ENCODE assay signal across 21 mouse cellular contexts in the genomic region with DNA sequence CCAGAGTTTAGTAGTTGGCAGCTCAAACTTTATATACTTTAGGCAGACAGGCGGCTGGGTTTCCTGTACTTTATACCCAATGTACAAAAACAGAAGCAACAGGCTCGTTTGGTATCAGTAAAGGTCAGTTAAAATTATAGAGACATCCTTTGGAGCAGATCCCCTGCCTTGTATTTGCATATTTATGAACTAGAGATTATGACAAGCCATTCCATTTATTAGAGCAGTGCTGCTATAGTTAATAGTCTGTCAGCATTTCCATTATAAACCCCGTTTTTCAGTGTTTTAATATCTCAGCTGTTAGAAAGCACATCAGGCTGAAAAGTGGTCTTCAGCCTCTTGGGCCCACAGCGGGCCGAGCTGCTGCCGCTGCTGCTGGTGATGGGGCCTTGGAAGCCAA.
A peak's percentile ranks its signal among the peaks of the same experiment; 100 is the strongest.
DNase-seq lines count a peak whose midpoint lies in the region; ATAC-seq lines count a peak whose summit lies in the region.
"Had no signal": no experiment of that assay in that cellular context is flagged by ENCODE, and none has a peak within 500 bp of the region (broad histone marks: within the 10 kb centered on the region; RNA-seq: fewer than 3 reads in every experiment).

No protein-coding gene starts in this region.

- peaks cover 22% of the 10 kb centered on the region for H3K4me1 ChIP-seq in forebrain, embryonic 14.5 days (ENCODE audit: control insufficient read depth, insufficient read depth, low read length)
- H3K4me1 ChIP-seq in forebrain, embryonic 11.5 days (replicated peaks; ENCODE audit: control insufficient read depth, insufficient read depth, low read length): peaks cover 6% of the 10 kb centered on the region; the same call in 1 of the 2 replicates
- H3K4me1 ChIP-seq in hindbrain, embryonic 14.5 days (replicated peaks; ENCODE audit: control insufficient read depth, insufficient read depth, low read length): peaks cover 4% of the 10 kb centered on the region; the same call in 1 of the 2 replicates
- no peaks in the 10 kb centered on the region; the same call in 1 of the 2 replicates for H3K4me1 ChIP-seq in hindbrain, embryonic 10.5 days (replicated peaks)
- H3K4me1 ChIP-seq in midbrain, embryonic 13.5 days (replicated peaks): peaks cover 10% of the 10 kb centered on the region
- H3K4me1 ChIP-seq in midbrain, embryonic 10.5 days: no peaks in the 10 kb centered on the region
- H3K4me1 ChIP-seq: embryonic facial prominence, embryonic 15.5 days; heart, embryonic 13.5 days; liver, embryonic 12.5 days; stomach, embryonic 15.5 days had no signal

- H3K27me3 ChIP-seq in forebrain, embryonic 14.5 days (replicated peaks; ENCODE audit: control insufficient read depth, insufficient read depth, low read length): no peaks in the 10 kb centered on the region
- H3K27me3 ChIP-seq in forebrain, embryonic 11.5 days (ENCODE audit: control insufficient read depth, insufficient read depth, low read length): no peaks in the 10 kb centered on the region
- H3K27me3 ChIP-seq in hindbrain, embryonic 14.5 days (ENCODE audit: control insufficient read depth, insufficient read depth, low read length): no peaks in the 10 kb centered on the region
- no peaks in the 10 kb centered on the region for H3K27me3 ChIP-seq in hindbrain, embryonic 10.5 days (ENCODE audit: insufficient read depth, poor library complexity, severe bottlenecking)
- no peaks in the 10 kb centered on the region for H3K27me3 ChIP-seq in midbrain, embryonic 13.5 days
- no peaks in the 10 kb centered on the region for H3K27me3 ChIP-seq in midbrain, embryonic 10.5 days (ENCODE audit: low read depth, poor library complexity, severe bottlenecking)
- H3K27me3 ChIP-seq: embryonic facial prominence, embryonic 15.5 days; heart, embryonic 13.5 days; kidney, embryonic 15.5 days; liver, embryonic 12.5 days; midbrain, embryonic 12.5 days; stomach, embryonic 15.5 days had no signal

- no peaks in the 10 kb centered on the region for H3K9me3 ChIP-seq in forebrain, embryonic 14.5 days (replicated peaks; ENCODE audit: control insufficient read depth, low read length)
- no peaks in the 10 kb centered on the region for H3K9me3 ChIP-seq in forebrain, embryonic 11.5 days (ENCODE audit: control insufficient read depth, low read length)
- no peaks in the 10 kb centered on the region for H3K9me3 ChIP-seq in hindbrain, embryonic 14.5 days (ENCODE audit: control insufficient read depth, low read length)
- H3K9me3 ChIP-seq in hindbrain, embryonic 10.5 days: no peaks in the 10 kb centered on the region
- H3K9me3 ChIP-seq in midbrain, embryonic 13.5 days: no peaks in the 10 kb centered on the region
- H3K9me3 ChIP-seq in midbrain, embryonic 10.5 days (replicated peaks): no peaks in the 10 kb centered on the region
- H3K9me3 ChIP-seq: embryonic facial prominence, embryonic 15.5 days; heart, embryonic 13.5 days; kidney, embryonic 15.5 days; liver, embryonic 12.5 days; midbrain, embryonic 12.5 days; stomach, embryonic 15.5 days had no signal

- 63% methylated on average over 6 of the region's 6 CpGs for WGBS in forebrain, embryonic 14.5 days
- 79% methylated on average over 6 of the region's 6 CpGs for WGBS in forebrain, embryonic 11.5 days
- WGBS in hindbrain, embryonic 14.5 days: 48% methylated on average over 6 of the region's 6 CpGs
- 81% methylated on average over 6 of the region's 6 CpGs for WGBS in hindbrain, embryonic 10.5 days
- WGBS in midbrain, embryonic 13.5 days: 63% methylated on average over 6 of the region's 6 CpGs
- 88% methylated on average over 6 of the region's 6 CpGs for WGBS in midbrain, embryonic 10.5 days

- no peak for DNase-seq in forebrain, embryonic 14.5 days (ENCODE audit: low spot score)
- no peak for DNase-seq in forebrain, embryonic 11.5 days (ENCODE audit: low spot score)
- no peak for DNase-seq in hindbrain, embryonic 14.5 days (ENCODE audit: low spot score)
- no peak for DNase-seq in hindbrain, embryonic 10.5 days (ENCODE audit: low spot score)
- no peak for DNase-seq in midbrain, embryonic 10.5 days (ENCODE audit: low spot score)
- no peak for DNase-seq in thymus, postnatal 36 days
- DNase-seq: embryo, embryonic 11 days; gastrocnemius, postnatal 14 days; kidney, adult 11 months; kidney, postnatal 36 days; lung, adult 18-20 months; lung, postnatal 10 days; thymus, postnatal 4 days had no signal

- H3K27ac ChIP-seq in forebrain, embryonic 14.5 days (ENCODE audit: low read depth, low read length): no peak overlapping the region
- no peak overlapping the region for H3K27ac ChIP-seq in forebrain, embryonic 11.5 days (ENCODE audit: low read depth, low read length)
- 0 out of 2 replicates have a peak overlapping the region, but pooled peaks have one; percentile 9 for H3K27ac ChIP-seq in hindbrain, embryonic 14.5 days
- no peak overlapping the region for H3K27ac ChIP-seq in hindbrain, embryonic 10.5 days
- H3K27ac ChIP-seq in midbrain, embryonic 13.5 days: no peak overlapping the region
- H3K27ac ChIP-seq in midbrain, embryonic 10.5 days (replicated peaks): no peak overlapping the region
- H3K27ac ChIP-seq: embryonic facial prominence, embryonic 15.5 days; heart, embryonic 13.5 days; kidney, embryonic 15.5 days; left cerebral cortex, adult 2 months; liver, embryonic 12.5 days; midbrain, embryonic 12.5 days; stomach, embryonic 15.5 days had no signal

- no peaks in the 10 kb centered on the region for H3K36me3 ChIP-seq in forebrain, embryonic 14.5 days (ENCODE audit: control insufficient read depth, insufficient read depth, low read length)
- H3K36me3 ChIP-seq in forebrain, embryonic 11.5 days (ENCODE audit: control insufficient read depth, insufficient read depth, low read length): no peaks in the 10 kb centered on the region
- no peaks in the 10 kb centered on the region for H3K36me3 ChIP-seq in hindbrain, embryonic 14.5 days (replicated peaks; ENCODE audit: control insufficient read depth, insufficient read depth)
- no peaks in the 10 kb centered on the region for H3K36me3 ChIP-seq in hindbrain, embryonic 10.5 days
- H3K36me3 ChIP-seq in midbrain, embryonic 13.5 days: no peaks in the 10 kb centered on the region
- H3K36me3 ChIP-seq in midbrain, embryonic 10.5 days: no peaks in the 10 kb centered on the region
- H3K36me3 ChIP-seq: embryonic facial prominence, embryonic 15.5 days; heart, embryonic 13.5 days; kidney, embryonic 15.5 days; liver, embryonic 12.5 days; midbrain, embryonic 12.5 days; stomach, embryonic 15.5 days had no signal

- no peak overlapping the region for H3K4me2 ChIP-seq in forebrain, embryonic 14.5 days (ENCODE audit: low read length)
- no peak overlapping the region for H3K4me2 ChIP-seq in forebrain, embryonic 11.5 days (ENCODE audit: low read depth, low read length, severe bottlenecking)
- H3K4me2 ChIP-seq in hindbrain, embryonic 14.5 days (replicated peaks): no peak overlapping the region
- no peak overlapping the region for H3K4me2 ChIP-seq in midbrain, embryonic 13.5 days (replicated peaks)
- H3K4me2 ChIP-seq: embryonic facial prominence, embryonic 15.5 days; heart, embryonic 13.5 days; kidney, embryonic 15.5 days; liver, embryonic 12.5 days; midbrain, embryonic 12.5 days; stomach, embryonic 15.5 days had no signal

- no peak overlapping the region for H3K4me3 ChIP-seq in forebrain, embryonic 14.5 days (ENCODE audit: low read depth, low read length)
- no peak overlapping the region for H3K4me3 ChIP-seq in forebrain, embryonic 11.5 days (ENCODE audit: low read depth, low read length)
- no peak overlapping the region for H3K4me3 ChIP-seq in hindbrain, embryonic 14.5 days (replicated peaks; ENCODE audit: low read length)
- no peak overlapping the region for H3K4me3 ChIP-seq in hindbrain, embryonic 10.5 days
- no peak overlapping the region for H3K4me3 ChIP-seq in midbrain, embryonic 13.5 days (replicated peaks)
- H3K4me3 ChIP-seq in midbrain, embryonic 10.5 days: no peak overlapping the region
- H3K4me3 ChIP-seq: embryonic facial prominence, embryonic 15.5 days; heart, embryonic 13.5 days; kidney, embryonic 15.5 days; left cerebral cortex, adult 2 months; liver, embryonic 12.5 days; midbrain, embryonic 12.5 days; stomach, embryonic 15.5 days had no signal

- peak; percentile 18; the same call in 1 of the 2 replicates for ATAC-seq in forebrain, embryonic 14.5 days
- ATAC-seq in forebrain, embryonic 11.5 days (replicated peaks; ENCODE audit: low FRiP score): no peak
- no peak for ATAC-seq in hindbrain, embryonic 14.5 days (ENCODE audit: low FRiP score)
- ATAC-seq in midbrain, embryonic 13.5 days: peak; percentile 56; the same call in 1 of the 2 replicates
- ATAC-seq: liver, embryonic 12.5 days had no signal

- H3K9ac ChIP-seq in forebrain, embryonic 14.5 days (ENCODE audit: low read length): no peak overlapping the region
- no peak overlapping the region for H3K9ac ChIP-seq in forebrain, embryonic 11.5 days (ENCODE audit: low read length)
- H3K9ac ChIP-seq in hindbrain, embryonic 14.5 days: no peak overlapping the region
- H3K9ac ChIP-seq in midbrain, embryonic 13.5 days (replicated peaks): no peak overlapping the region
- H3K9ac ChIP-seq: embryonic facial prominence, embryonic 15.5 days; heart, embryonic 13.5 days; kidney, embryonic 15.5 days; liver, embryonic 12.5 days; midbrain, embryonic 12.5 days; stomach, embryonic 15.5 days had no signal

Comparison
In these comparisons a context has a peak if more than half of its experiments do, and no peak if none do; other contexts are left out.
1. ATAC-seq: peak in forebrain, embryonic 14.5 days (single experiment) and midbrain, embryonic 13.5 days (single experiment); none in forebrain, embryonic 11.5 days (single experiment) and hindbrain, embryonic 14.5 days (single experiment).